Mouse (Mus musculus) heart, embryonic 14.5 days (tissue): ENCODE measurements around the gene Mnx1. TPM values are rescaled to one million over a fixed set of nuclear protein-coding genes. Genes with fewer than 3 reads are reported as not detected.

Source experiments
- ATAC-seq: fragments of 200-750 bp; cut with Nextera tagmentation; 2 replicates; pipeline ENCODE4 v1.8.0; 2017; ENCODE audit warnings: low read depth, moderate TSS enrichment; ENCODE audit not compliant: insufficient number of reproducible peaks, insufficient read depth, low FRiP score
- H3K27ac ChIP-seq, 2 experiments: fragments of 200-500 bp in 1 of 2; fragments of 300-500 bp in 1 of 2; sonication (generic) in 1 of 2; replicated peaks in 1 of 2; 2 replicates each; pipeline ENCODE4 v1.5.1; 2012 to 2014; ENCODE audit warnings: low read depth in 2 of 2, low read length in 2 of 2, control low read depth in 1 of 2, mild to moderate bottlenecking in 1 of 2, mixed read lengths in 1 of 2; ENCODE audit not compliant: control insufficient read depth in 1 of 2, insufficient read depth in 1 of 2
- H3K27me3 ChIP-seq: fragments of 300-500 bp; sonication (generic); 2 replicates; pipeline ENCODE4 v1.6.1; 2014; ENCODE audit warnings: mild to moderate bottlenecking, low read length, control low read depth; ENCODE audit not compliant: control insufficient read depth, insufficient read depth
- H3K36me3 ChIP-seq: fragments of 300-500 bp; sonication (generic); 2 replicates; pipeline ENCODE4 v1.6.1; 2014; ENCODE audit warnings: mild to moderate bottlenecking, control low read depth, low read length, mixed read lengths; ENCODE audit not compliant: control insufficient read depth, insufficient read depth
- H3K4me1 ChIP-seq, 2 experiments: fragments of 200-500 bp in 1 of 2; fragments of 300-500 bp in 1 of 2; sonication (generic) in 1 of 2; 2 replicates each; pipeline ENCODE4 v1.6.1; 2012 to 2014; ENCODE audit warnings: low read length in 2 of 2, control low read depth in 1 of 2, mixed read lengths in 1 of 2; ENCODE audit not compliant: control insufficient read depth in 2 of 2, insufficient read depth in 2 of 2
- H3K4me2 ChIP-seq: fragments of 300-500 bp; sonication (generic); 2 replicates; pipeline ENCODE4 v1.6.1; 2014; ENCODE audit warnings: mild to moderate bottlenecking, low read length
- H3K4me3 ChIP-seq, 2 experiments: fragments of 200-500 bp in 1 of 2; fragments of 300-500 bp in 1 of 2; sonication (generic) in 1 of 2; 2 replicates each; pipeline ENCODE4 v1.5.1; 2012 to 2014; ENCODE audit warnings: low read length in 2 of 2, mild to moderate bottlenecking in 2 of 2, control low read depth in 1 of 2, low read depth in 1 of 2, moderate library complexity in 1 of 2; ENCODE audit not compliant: control insufficient read depth in 1 of 2, insufficient read depth in 1 of 2
- H3K9ac ChIP-seq: fragments of 300-500 bp; sonication (generic); 2 replicates; pipeline ENCODE4 v1.6.1; 2014; ENCODE audit warnings: mild to moderate bottlenecking, low read length
- H3K9me3 ChIP-seq: fragments of 300-500 bp; sonication (generic); 2 replicates; pipeline ENCODE4 v1.6.1; 2016; ENCODE audit warnings: low read length, control low read depth; ENCODE audit not compliant: control insufficient read depth
- WGBS: fragments of 180-500 bp; shearing (Covaris S2); extraction: QIAGEN DNeasy Blood & Tissue Kit; methylation state at CpG from one replicate; pipeline ENCODE4 v1.1.7; 2014; 5-methylcytosine and 5-hydroxymethylcytosine counted together
- polyA plus RNA-seq: library from polyadenylated mRNA; unstranded; fragments of >200 nt; fragmentation: Nextera tagmentation; extraction: Ambion mirVana; gene quantifications from 2 replicates; pipeline ENCODE4 v1.2.1, GENCODE M21; 2014

Gene Mnx1
- polyA plus RNA-seq, 1 experiment from 2014 or later, result not detected

GRCm38 (mm10) chr5:29473551-29474245, 4.6 kb downstream of the Mnx1 start:
- H3K4me1 ChIP-seq, result peaks cover 7 to 14% of the 10 kb centered on the region in 2 experiments; a peak in 3 of 4 replicates

GRCm38 (mm10) chr5:29471855-29472665, 6.2 kb downstream of the Mnx1 start:
- 1% methylated on average over 22 of the region's 22 CpGs for WGBS
- peaks cover 99% of the 10 kb centered on the region for H3K27me3 ChIP-seq
- H3K36me3 ChIP-seq, result no peaks in the 10 kb centered on the region

More at GRCm38 (mm10) chr5:29473551-29474245, 4.6 kb downstream of the Mnx1 start:
- no peak overlapping the region for H3K9ac ChIP-seq
- 0 out of 4 replicates have a peak overlapping the region, but pooled peaks of 1 of the 2 experiments have one; percentile 3 for H3K4me3 ChIP-seq
- ATAC-seq, result no peak
- no peak overlapping the region for H3K4me2 ChIP-seq
- H3K36me3 ChIP-seq, result no peaks in the 10 kb centered on the region
- H3K27me3 ChIP-seq, result peaks cover 99% of the 10 kb centered on the region
- H3K27ac ChIP-seq, result no peak overlapping the region
- WGBS, result 2% methylated on average over 35 of the region's 35 CpGs
- no peaks in the 10 kb centered on the region for H3K9me3 ChIP-seq

GRCm38 (mm10) chr5:29471396-29471795, 6.9 kb downstream of the Mnx1 start:
- Histone ChIP-seq H3K36me3 (no peaks in the 10 kb centered on the region), H3K27ac (no peak overlapping the region), H3K27me3 (peaks cover 99% of the 10 kb centered on the region), H3K4me1 (peaks cover 0 to 4% of the 10 kb centered on the region in 2 experiments; a peak in 2 of 4 replicates), H3K9me3 (no peaks in the 10 kb centered on the region), H3K4me3 (no peak overlapping the region), H3K4me2 (no peak overlapping the region), H3K9ac (no peak overlapping the region)
- no peak for ATAC-seq
- 6% methylated on average over 11 of the region's 11 CpGs for WGBS

More at GRCm38 (mm10) chr5:29471855-29472665, 6.2 kb downstream of the Mnx1 start:
- Histone ChIP-seq H3K4me1 (peaks cover 0 to 4% of the 10 kb centered on the region in 2 experiments; a peak in 2 of 4 replicates), H3K27ac (no peak overlapping the region), H3K4me3 (no peak overlapping the region), H3K4me2 (no peak overlapping the region), H3K9me3 (no peaks in the 10 kb centered on the region), H3K9ac (no peak overlapping the region)
- ATAC-seq, result no peak

DNA sequence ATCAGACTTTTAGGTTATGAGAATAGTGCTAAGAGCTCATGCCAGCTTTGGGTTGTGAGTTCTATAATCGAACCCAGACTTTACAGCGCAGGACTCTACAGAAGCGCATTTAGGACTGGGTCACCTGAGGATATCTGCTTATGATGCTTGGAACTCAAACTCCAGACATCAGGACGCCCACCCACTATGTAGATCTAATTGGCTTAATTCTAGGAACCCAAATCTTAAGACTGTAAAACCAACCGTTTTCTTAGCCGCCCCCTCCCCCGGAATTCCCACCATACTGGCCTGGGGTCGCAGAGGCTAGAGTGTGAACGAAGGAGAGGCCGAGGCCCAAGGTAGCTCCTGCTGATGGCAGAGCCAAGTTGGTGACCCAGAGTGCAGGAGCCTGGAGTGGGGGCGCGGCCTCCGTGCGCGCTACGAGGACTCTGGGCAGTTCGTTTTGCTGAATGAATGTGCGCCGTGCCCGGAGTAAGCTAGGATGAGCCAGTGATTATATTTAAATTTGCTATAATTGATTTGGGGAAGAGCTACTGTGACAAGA, 7.3 kb downstream of the Mnx1 start:
- H3K4me3 ChIP-seq, result no peak overlapping the region
- ATAC-seq, result no peak
- H3K27ac ChIP-seq, result no peak overlapping the region
- H3K9ac ChIP-seq, result no peak overlapping the region
- no peaks in the 10 kb centered on the region for H3K9me3 ChIP-seq
- WGBS, result 4% methylated on average over 20 of the region's 20 CpGs
- no peak overlapping the region for H3K4me2 ChIP-seq
- H3K4me1 ChIP-seq, result peaks cover 0 to 4% of the 10 kb centered on the region in 2 experiments; a peak in 2 of 4 replicates
- peaks cover 97% of the 10 kb centered on the region for H3K27me3 ChIP-seq
- H3K36me3 ChIP-seq, result no peaks in the 10 kb centered on the region

DNA sequence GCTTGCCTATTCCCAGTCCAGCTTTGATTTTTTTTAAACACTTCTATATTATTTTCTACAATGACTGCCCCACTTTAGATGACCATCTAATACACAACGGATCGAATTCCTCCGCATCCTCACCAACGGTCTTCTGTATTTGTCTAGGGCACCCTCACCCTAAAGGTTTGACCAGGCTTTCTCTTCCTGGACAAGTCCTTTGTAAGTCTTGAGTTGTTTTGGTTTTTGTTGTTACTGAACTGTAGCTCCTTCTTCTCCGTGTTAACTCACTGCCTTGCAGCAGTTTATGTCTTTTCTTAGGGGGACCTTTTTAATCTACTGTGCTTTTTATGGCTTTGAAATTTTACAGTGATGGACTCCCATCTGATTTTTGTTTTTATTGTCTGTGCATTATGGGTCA, 8.0 kb downstream of the Mnx1 start:
- no peak overlapping the region for H3K4me3 ChIP-seq
- no peak overlapping the region for H3K27ac ChIP-seq
- no peak overlapping the region for H3K4me2 ChIP-seq
- peaks cover 95% of the 10 kb centered on the region for H3K27me3 ChIP-seq
- no peak overlapping the region for H3K9ac ChIP-seq
- peaks cover 0 to 4% of the 10 kb centered on the region in 2 experiments; a peak in 2 of 4 replicates for H3K4me1 ChIP-seq
- 18% methylated on average over 5 of the region's 5 CpGs for WGBS
- H3K9me3 ChIP-seq, result no peaks in the 10 kb centered on the region
- H3K36me3 ChIP-seq, result no peaks in the 10 kb centered on the region
- ATAC-seq, result no peak

- no peaks in the 10 kb centered on the region for H3K9me3 ChIP-seq
- H3K4me1 ChIP-seq, result peaks cover 0 to 4% of the 10 kb centered on the region in 2 experiments; a peak in 2 of 4 replicates
- H3K27ac ChIP-seq, result no peak overlapping the region
- WGBS, result 16% methylated on average over 4 of the region's 4 CpGs
- H3K36me3 ChIP-seq, result no peaks in the 10 kb centered on the region
- H3K27me3 ChIP-seq, result peaks cover 88% of the 10 kb centered on the region
- no peak overlapping the region for H3K4me3 ChIP-seq
- ATAC-seq, result no peak
- H3K4me2 ChIP-seq, result no peak overlapping the region
- H3K9ac ChIP-seq, result no peak overlapping the region
Observed at GRCm38 (mm10) chr5:29469501-29469900, 8.8 kb downstream of the Mnx1 start.

DNA sequence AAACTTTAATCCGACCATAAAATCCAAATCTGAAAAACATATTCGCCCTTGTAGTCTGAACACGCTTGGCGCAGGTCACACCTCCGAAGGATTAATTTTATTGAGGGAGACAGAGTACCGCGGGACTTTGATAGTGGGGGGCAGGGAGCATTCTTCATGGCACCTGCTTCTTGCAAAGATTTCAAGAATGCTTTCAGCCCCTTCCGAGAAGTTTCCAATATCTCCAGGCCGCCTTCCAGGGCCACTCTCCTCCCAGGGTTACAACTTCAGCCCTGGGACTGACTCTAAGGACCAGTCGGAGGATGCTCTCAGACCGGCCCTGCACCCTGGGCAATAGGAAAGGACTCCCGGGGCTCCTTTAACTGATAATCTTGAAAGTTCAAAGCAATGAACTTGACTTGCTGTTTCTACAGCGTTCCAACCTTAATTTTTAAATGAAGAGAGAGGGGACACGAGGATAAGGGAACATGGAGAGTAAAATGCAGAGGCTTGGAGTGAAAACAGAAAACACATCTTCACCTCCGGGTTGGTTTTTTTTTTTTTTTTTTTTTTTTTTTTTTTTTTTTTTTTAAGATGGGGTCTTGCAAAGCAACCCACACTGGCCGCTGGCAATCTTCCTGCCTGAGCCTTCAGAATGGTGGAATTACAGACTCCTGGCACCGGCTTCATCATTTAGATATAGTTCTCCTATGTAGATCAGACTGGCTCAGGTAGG, 9.8 kb downstream of the Mnx1 start:
- Histone ChIP-seq H3K4me2 (peak overlapping the region; percentile 71), H3K4me1 (peaks cover 0 to 4% of the 10 kb centered on the region in 2 experiments; a peak in 2 of 4 replicates), H3K27ac (no peak overlapping the region), H3K9ac (peak overlapping the region; percentile 32), H3K4me3 (peak overlapping the region; percentile 45 to 49), H3K9me3 (no peaks in the 10 kb centered on the region), H3K27me3 (peaks cover 78% of the 10 kb centered on the region), H3K36me3 (no peaks in the 10 kb centered on the region)
- WGBS, result 3% methylated on average over 17 of the region's 17 CpGs
- ATAC-seq, result no peak
